Mouse (Mus musculus) lung, adult 18-20 months (tissue): Measurements from ENCODE around the gene Foxp1.

Experiments
- DNase-seq, 2 experiments: peaks; one replicate each; pipeline ENCODE4 v3.0.0; 2022; ENCODE audit warnings: mixed read lengths in 2 of 2

Foxp1 gene

DNA sequence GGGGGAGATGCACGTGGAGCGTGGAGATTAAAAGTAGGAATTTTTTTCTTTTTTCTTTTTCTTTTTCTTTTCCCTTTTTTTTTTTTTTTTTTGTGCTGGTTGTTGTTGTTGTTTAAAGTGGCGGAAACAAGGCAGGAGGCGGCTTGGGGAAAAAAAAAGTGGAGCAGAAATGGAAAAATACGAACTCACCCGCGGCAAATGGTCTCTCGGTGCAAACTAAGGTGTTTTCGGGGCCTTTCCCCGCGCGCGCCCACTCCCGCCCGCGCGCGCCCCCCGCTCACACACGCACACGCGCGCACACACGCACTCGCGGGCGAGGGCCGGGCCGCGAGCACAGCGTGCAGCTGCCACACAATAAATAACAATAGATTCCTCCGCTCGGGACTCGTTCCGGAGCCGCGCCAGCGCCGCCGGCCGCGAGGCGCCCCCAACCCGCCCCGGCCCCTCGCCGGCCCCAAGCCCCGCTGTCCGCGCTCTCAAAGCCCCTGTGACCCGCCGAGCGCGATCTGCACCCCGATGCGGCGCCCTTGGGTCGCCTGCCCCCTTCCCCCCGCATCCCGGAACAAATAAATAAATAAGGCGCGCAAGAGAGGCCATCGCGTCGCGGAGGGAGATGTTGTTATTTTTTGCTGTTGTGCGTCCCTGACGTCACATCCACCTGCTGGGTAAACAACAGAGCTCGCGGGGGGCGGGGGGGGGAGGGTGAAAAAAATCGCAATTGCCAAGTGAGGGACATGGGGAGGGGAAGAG, at the start of gene Foxp1:
TSS of gene Foxp1 (minus strand) at position 363 of the 750 bp plus-strand sequence.
- peak; percentile 80 to 82 for DNase-seq

DNA sequence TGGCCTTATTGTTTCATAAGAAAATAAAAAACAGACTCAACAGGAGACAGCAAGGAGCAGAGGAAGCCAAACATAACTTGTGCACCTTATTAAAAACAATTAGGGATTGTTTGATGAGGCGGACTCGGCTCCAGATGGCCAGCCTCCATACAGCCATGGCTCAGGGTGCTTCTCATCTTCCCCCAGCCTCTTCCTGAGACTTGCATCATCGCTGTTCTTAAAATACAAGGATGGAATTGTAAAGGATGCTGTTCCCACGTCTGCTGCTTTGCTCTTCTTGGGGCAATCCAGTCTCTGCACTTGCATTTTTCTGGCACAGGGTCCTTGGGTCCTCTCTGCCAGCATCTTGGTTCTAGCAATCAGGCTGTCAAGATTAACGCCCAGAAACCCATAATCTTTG, 49.5 kb upstream of the Foxp1 start:
- no peak for DNase-seq

DNA sequence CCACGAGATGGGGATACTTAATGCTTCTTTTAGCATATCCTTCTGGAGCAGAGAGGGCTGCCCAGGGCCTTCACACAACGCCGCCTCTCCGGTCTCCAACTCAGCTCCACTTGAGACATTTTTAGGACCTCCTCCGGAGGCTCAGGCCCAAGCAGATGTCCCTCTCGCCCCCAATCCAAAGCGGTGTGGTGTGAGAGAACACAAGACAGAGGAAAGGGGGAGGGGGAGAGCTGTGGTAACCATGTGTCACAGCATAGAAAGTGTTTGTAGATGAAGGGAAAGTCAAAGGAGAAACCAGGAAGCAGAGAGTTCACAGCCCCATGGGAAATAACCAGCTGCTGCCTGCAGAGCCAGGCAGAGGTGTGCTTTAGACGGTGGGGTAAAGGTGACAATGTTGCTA, 44.4 kb upstream of the Foxp1 start:
- no peak for DNase-seq

DNA sequence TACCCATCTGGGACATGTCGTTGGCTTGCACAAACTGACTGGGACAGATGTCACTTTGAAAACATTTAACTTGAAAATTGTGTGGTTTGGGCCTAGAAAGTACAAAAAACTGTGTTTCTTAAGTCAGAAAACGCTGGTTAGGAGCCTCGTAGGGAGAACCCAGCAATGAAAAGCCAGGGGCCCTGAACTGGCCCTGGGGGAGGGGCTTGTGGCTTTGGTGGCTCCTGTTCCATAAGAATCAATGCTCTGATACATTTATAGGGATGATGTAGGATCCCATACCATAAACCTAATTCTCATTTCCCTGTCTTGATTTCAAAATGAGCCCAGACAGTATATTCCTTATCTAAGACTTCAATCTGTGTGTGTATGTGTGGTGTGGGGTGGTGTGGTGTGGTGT, 42.2 kb upstream of the Foxp1 start:
- no peak for DNase-seq

DNA sequence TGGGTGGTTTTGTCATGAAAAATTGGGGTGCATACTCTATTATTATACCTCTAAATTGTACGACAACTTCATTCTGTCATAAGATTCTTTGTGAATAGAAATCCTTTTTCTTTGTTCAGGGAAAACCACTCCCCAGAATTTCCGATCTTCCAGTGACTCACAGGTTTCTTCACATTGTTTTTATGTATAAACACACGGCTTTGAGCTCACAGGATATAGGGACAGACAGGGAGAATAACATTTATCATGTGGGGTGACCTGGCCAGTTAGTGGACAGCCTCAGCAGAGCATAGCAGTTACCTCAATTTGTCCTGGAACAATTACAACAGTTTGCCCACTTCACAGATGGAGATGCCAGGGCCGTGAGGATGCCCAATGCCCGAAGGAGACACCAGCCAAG, 34.4 kb upstream of the Foxp1 start:
- no peak for DNase-seq

DNA sequence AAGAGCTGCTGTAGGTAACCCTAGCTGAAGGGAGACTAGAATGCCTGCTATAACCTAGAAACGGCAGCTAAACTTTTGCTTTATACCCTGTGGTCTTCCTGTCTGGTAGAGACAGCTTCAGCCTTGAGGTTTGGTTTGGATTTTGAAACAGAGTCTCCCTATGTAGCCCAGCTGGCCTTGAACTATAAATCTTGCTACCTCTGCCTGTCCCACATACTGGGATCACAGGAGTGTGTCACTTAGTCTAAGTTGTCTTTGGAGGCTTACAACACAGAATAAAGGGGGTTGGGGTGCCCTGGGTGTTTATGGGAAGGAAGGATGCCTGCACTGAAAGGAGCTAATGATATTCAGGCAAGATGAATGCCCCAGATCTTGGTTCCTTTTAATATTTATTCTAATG, 30.3 kb upstream of the Foxp1 start:
- no peak for DNase-seq

DNA sequence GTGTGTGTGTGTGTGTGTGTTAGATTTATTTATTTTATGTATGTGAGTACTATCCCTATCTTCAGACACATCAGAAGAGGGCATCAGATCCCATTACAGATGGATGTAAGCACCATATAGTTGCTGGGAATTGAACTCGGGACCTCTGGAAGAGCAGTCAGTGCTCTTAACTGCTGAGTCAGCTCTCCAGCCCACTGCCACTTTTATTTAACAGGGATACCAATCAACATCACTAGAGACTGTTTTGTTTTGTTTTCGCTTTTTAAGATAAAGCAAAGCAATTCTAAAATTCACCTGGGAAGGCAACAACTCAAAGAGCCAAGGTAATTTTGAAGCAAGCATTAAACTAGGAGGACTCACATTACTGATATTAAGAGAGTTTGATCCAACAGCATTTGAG, 23.9 kb upstream of the Foxp1 start:
- DNase-seq = no peak

DNA sequence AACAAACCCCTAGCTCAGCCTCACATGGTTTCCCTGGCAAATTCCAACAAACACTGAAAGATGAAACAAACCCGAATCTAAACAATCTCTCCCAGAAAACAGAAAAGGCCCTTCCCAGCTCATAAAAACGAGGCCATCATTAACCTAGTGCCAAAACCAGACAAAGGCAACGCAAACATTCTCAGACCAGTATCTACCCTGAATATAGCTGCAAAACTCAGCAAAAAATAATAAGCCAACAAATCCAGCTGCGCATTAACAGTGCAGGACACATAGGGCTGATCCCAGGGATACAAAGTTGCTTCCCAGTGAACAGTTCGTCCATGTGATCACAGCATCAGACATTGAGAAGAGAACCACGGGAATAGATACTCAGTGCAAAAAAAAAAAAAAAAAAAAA, 22.9 kb upstream of the Foxp1 start:
- DNase-seq = no peak

DNA sequence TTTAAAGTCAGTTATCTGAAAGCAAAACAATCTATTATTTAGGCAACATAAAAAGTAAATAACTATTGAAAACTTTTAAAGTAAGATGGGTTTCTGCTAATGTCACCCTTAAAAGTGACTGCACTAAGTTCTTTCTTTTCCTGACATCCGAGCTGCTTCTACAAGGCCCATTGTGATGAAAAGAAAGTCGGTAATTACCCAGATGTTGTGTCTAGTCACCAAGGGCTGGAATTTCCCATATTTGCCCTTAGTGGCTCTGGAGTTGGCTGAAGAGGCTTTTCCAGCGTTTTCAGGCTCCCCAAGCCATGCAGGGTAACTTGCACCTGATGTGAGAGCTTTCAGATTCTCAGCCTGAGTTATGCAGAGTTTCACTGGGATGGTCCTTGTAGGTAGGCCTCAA, 18.6 kb upstream of the Foxp1 start:
- no peak for DNase-seq

DNA sequence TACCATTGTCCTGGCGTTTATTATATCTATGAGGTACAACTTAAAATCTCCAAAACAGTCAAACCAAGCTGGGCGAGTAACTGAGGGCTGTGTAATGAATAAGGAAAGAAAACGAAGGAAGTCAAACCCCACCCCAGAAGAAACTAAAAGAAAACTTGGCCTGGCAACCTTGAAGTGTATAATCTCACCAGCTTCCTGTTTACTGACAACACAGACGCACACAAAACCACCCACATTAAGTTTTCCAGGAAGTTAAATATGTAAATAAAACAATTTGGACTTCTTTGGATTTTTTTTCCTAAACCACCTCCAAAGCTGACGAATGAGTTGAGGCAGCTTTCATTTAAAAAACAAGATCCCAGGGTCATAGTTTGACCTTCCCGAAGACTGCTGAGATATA, 18.1 kb upstream of the Foxp1 start:
- no peak for DNase-seq

DNA sequence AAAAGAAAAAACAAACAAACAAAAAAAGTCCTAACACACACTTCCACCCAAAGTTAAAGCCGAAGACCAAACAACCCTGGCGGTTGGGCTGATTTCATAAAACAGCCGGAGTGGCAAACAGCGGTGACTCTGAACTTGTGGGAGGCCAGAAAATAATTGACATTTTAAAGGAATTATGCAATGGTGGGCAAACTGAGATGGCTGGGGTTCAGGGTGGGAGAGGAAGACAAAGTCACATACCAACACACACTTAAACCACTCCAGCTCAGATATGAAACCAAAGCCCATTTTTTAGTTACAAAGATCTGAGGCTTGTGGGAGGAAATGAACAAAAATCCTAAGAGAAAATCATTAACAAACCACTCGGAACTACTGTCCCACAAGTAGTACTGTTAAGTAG, 17.6 kb upstream of the Foxp1 start:
- no peak for DNase-seq

DNA sequence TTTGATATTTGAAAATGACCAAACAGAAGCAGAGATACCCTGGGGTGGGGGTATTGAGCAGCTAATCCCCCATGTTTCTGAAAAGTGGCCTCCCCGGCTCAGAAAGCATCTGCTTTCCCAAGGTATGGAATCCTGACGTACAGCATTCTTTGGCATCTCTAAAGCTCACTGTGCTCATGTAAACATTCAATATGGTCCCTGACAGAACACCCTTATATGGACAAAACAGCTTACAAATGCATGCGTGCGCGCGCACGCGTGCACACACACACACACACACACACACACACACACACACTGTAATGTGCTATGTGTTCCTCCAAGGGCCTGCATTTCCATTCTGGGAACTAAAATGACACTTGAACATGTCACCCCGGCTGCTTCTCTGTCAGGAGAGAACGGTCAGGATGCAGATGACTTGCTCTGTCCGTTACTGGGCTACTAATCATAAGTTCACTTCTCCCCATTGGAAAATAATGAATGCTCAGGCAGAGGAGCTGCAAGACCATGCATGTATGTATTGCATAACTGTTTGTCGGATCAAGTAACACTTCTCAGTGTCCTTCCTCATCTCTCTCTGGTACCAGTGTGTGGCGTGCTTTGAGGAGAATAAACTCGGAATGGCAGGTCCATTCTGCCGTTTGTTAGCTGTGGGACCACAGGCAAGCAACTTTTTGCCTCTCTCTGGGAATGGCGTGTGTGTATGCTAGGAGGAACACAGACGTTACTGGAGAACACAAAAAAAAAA, 15.8 kb upstream of the Foxp1 start:
- DNase-seq = no peak

DNA sequence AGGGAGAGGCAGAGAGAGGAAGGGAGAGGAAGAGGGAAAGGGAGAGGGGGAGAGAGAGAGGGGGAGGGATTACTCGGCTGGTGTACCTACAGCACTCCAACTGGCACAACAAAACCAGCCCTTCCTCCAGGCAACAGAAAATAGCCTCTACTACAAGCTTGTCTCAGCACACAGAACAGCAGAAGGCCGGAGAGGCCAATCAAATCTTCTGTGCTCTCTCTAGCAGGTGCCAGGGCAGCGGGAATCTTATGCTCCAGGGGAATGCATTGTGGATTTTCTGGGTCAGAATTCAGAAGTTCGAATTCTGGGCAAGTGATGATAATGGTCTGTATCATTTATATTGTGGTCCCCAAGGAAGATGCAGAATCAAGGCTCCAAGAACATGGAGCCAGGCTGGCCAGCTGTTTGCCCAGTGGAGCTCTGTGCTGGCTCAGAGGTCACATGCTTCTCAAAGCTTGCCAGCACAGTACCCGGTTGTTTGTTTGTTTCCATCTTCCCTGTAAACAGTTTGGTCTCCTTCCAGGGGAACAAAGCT, 11.8 kb upstream of the Foxp1 start:
- DNase-seq = no peak

DNA sequence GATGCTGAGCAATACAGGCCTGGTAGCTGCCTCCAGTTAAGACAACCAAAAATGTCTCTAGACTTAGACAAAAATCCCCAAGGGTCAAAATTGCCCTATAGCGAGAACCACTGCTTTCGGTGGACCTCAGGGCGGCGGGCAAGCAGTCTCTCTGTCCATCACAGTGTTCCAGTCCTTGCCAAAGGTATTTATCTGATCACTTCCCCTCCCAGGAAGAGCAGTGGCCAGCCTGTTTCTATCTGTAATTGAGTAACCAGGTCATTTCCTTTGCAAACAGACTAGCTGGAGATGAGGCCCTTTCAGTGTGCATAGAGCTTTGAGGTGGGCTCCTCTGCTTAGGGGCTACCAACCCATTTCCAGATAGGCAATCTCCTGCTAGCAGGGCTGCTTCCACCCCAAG, 9.9 kb upstream of the Foxp1 start:
- DNase-seq = no peak

DNA sequence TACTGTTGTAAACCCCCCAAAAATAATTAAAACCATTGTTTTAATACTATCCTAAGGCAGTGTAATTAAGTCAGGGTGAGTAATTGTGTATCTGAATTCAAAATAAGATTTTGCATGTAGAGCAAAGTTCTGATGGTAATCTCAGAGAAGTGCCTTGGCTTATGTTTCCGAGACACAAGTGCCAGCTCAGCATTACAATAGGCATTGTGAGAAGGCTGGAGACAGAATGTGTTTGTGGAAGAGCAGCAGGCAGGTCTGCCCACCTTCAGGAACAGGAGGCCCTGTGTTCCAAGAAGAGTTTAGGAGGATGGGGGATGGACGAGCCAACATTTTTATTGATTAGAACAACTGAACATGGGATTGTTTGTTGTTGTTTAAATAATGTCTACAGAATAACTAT, 6.5 kb upstream of the Foxp1 start:
- DNase-seq = no peak

DNA sequence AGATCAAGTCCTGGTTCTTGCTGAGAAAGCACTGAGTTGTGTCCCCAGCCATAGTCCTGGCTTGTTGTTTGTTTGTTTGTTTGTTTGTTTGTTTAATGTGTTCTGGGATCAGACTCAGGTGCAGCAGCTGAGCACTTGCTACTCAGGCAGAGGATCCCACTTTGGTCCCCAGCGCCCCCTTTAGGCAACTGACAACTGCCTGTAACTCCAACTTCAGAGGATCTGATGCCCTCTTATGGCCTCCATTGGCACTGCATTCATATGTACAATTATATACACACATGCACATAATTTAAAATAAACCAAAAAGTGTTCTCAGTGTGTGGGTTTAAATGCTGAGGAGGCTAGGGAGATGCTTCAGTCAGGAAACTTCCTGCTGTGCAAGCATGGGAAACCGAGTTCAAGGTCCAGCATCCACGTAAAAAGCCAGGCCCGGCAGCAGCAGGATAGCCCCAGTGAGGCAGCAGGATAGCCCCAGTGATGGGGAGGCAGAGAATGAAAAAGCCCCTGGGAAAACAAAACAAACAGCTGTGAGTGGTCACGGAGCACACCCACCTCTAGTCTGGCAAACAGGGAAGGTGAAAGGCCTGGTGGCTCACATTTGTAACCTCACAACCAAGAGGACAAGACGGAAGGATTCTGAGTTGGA, 5.1 kb upstream of the Foxp1 start:
- no peak for DNase-seq

DNA sequence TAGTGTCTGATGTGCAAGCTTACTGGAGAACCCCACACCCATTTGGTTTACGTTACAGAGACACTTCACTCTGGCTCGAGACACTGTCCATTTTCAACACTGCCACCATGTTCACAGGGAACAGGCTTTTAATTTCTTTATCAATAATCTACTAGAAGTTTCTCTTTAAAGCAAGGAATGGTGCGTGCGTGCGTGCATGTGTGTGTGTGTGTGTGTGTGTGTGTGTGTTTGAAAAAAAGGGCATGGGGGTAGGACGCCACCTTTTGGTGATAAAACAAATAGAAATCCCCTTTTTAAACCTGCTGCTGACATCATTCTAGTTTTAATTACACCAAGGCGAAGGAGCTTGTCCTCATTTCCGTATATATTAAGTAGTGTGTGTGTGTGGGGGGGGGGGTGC, 2.8 kb upstream of the Foxp1 start:
- no peak for DNase-seq

DNA sequence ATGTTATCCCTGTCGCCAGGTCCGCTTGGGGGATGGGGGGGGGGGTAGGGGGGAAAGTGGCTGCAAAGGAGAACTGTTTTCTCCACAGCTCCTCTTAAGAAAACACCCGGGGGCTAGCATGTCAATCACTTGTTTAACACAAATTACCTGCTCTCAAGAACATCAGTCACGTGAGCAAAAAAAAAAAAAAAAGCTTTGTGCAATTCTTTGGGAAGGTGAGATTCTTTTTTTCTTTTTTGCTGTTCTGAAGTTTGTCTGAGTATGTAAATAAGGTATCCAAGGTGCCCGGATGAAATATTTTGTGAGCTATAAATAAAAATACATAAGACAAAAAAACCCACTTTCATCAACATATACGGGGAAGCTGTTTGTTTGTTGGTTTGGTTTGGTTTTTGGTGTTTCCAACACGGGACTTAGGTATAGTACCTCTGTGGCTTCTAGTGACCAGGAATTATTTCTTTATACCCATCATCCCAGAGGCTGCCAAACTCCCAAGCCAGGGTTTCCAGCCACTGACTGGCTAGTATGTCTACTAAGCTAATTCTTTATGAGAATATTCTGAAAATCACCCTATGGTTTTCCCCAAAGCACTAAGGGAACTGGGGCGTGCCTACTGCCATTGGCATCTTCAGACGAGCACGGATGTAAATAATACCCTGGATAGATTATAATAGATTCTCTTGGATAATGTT, 1.3 kb upstream of the Foxp1 start:
- no peak for DNase-seq

DNA sequence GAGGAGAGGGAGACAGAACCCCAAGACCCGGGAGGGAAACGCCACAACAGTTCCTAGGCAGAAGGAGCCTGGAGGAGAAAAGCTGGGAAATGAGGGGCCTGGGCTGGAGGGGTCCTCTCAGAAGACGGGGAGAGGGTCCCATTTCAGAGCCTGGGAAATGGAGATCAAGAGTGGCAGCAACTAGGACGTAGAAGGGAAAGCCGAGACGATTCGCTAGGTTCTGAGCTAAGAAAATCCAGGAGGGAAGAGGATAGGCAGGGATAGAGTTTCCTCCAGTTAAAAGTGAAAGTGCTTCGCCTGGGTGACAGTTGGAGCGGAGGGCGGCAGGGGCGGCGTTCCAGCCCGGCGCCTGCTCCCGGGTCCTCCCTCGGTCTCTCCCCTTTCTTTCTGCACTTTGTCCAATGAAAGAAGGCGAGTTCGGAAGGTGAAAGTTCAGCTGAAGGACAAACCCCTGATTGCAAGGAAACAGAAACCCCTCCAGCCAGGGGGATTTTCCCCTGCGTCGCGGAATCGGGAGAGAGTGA, 650 bp upstream of the Foxp1 start:
- peak; percentile 80 to 83 for DNase-seq

DNA sequence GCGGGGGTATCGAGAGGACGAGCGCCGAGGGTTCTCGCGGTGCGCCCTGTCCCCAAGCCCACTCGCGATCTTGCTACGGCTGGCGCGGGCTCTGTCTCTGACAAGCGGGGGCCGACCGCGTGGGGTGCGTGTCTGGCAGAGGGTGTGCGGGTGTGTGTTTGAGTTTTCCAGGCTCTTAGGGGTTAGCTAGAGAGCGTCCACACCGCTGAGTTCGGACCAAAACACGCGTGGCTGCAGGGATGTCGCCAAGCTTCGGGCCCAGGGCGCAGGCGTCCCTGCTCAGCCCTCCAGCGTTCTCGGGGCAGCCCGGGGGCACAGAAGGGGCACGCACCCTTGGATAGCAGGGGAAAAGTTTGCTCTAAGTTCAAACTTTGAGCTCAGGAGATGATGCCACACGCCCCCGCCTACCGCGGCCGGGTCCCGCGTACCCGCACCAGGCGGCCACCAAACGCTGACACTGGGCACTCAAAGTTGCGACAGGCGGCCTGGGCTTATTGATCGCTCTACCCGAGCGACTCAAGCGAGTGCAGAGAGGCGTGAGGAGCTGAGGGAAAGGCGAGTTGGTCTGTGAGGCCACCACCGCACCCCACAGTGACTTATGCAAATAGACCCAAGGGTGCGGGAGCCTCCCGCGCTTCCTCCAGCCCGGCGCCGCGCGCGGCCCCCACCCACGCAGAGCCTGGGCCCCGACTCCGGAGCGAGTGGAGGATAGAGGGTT, 721 bp downstream of the Foxp1 start:
- peak; percentile 48 to 54 for DNase-seq

DNA sequence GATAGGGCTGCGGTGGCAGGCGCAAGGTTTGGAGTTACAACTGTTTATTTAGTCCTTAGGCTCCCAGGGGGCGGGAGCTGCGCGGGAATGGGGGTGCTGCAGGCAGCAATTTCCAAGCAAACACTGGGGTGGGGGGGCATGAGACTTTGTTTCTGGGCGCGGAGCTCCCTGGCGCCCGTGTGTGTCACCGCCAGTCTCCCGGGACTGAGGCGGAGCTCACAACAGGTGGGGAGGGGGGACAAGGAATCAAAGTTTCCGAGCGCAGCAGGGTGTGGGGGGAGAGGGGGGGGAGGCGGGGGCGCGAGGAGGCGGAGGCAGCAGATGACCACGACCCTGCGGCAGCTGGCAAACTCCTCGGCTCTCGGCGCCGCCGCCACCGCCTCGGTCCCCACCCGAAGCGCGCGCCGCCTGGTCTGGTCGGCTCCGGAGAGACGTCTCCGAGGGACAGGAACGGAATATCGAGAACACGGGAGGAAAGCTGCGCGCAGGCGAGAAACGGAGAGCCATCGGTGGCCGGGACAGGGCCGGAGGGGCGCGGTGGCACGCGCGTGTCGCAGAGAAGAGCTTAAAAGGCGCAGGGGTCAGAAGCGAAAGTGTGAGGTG, 1.4 kb downstream of the Foxp1 start:
- DNase-seq = peak; percentile 79 to 85

DNA sequence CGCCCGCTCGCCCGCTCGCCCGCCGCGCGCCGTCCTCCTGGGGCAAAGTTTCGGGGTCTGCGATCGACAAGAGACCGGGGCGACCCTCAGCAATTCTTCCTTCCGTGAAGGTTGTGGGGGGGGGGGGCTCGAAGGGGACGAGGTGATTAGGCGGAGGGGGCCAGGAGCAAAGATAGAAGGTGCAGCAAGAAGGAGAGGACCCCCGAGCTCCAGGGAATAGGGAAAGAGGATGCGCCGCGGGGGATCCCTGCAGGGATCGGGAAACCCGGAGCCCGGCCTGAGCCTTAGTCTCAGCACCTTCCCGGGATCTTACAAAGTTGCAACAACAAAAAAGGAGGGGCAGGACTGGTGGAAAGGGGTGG, 1.9 kb downstream of the Foxp1 start:
- no peak for DNase-seq
